Mouse (Mus musculus): ENCODE measurements around the gene Ip6k3. TPM values are rescaled to one million over a fixed set of nuclear protein-coding genes. Genes with fewer than 3 reads are reported as not detected.

The Ip6k3 gene
- polyA plus RNA-seq, 1 experiment = not detected

DNA sequence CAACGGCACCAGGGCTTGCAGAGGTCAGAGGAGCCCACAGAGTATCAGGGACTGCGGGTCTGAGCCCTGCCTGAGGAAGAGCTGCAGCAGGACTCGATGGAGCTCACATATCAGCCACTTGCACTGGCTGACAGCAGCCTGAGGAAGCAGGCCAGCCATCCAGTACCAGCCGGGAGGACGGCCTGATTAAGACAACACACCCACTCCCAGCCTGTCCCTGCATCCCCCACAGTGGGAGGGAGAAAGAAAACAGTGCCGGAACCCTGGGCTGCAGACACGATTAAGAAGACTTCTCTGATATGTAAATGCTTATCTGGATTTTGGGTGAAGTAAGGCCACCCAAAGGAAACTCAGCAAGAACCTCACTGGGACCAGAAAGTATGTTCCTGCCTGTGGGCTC is 32.3 kb upstream of the Ip6k3 start:
- TF ChIP-seq CTCF (IDR thresholded peaks at IDR 0.05; ENCODE audit: borderline replicate concordance, insufficient read depth, low read length) (no peak), POLR2A (IDR thresholded peaks at IDR 0.05; ENCODE audit: low read depth, low read length) (no peak)
- Histone ChIP-seq H3K4me3 (ENCODE audit: insufficient read depth, low read length) (no peak overlapping the region), H3K27ac (ENCODE audit: insufficient read depth, low read length) (no peak overlapping the region), H3K4me1 (ENCODE audit: control insufficient read depth, insufficient read depth, low read length) (peaks cover 9% of the 10 kb centered on the region)

DNA sequence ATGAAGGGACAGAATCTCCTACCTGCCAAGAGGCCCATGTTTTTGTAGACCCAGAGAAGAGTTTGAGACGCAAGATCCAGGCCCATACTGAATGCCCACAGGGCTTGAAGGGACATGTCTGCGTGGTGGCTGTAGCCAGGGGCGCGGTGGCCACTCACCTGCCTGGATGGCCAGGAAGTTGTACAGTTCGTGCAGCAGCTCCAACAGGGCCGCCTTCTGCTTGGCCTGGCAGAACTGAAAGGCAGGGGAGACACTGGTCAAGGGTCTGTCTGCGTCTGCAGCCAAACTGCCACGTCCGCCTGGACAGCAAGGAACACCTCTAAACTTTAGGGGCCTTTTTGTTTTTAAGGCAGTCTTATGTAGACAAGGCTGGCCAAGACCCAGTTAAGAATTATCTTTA is 31.6 kb upstream of the Ip6k3 start:
- H3K4me1 ChIP-seq (ENCODE audit: control insufficient read depth, insufficient read depth, low read length) = peaks cover 6% of the 10 kb centered on the region
- no peak overlapping the region for H3K4me3 ChIP-seq (ENCODE audit: insufficient read depth, low read length)
- no peak overlapping the region for H3K27ac ChIP-seq (ENCODE audit: insufficient read depth, low read length)

DNA sequence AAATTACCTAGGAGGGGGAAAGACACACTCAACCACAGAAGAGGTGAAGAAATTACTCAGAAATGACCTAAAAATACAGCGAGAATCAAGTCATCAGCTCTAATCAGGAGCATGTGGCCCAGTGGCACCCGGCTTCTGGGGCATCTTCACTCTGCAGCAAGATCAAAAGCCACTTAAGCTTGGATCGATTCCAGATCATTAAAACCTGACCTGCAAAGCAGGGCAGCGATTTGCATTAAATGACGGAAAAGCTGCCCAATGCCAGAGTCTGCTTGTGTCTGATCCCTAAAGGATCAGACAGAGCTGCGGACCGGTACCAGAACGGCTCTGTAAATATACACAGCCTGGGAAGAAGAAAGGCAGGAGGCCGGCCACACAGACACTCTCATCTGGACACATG is 28.6 kb upstream of the Ip6k3 start:
- H3K4me3 ChIP-seq (ENCODE audit: insufficient read depth, low read length) = no peak overlapping the region
- no peak for TF ChIP-seq POLR2A (IDR thresholded peaks at IDR 0.05; ENCODE audit: low read depth, low read length)
- H3K4me1 ChIP-seq (ENCODE audit: control insufficient read depth, insufficient read depth, low read length) = peaks cover 4% of the 10 kb centered on the region; the same call in 1 of the 2 replicates
- no peak overlapping the region for H3K27ac ChIP-seq (ENCODE audit: insufficient read depth, low read length)

More for the DNA sequence above, 31.6 kb upstream of the Ip6k3 start:
- TF ChIP-seq CTCF (IDR thresholded peaks at IDR 0.05; ENCODE audit: borderline replicate concordance, insufficient read depth, low read length) (no peak), POLR2A (IDR thresholded peaks at IDR 0.05; ENCODE audit: low read depth, low read length) (no peak)

DNA sequence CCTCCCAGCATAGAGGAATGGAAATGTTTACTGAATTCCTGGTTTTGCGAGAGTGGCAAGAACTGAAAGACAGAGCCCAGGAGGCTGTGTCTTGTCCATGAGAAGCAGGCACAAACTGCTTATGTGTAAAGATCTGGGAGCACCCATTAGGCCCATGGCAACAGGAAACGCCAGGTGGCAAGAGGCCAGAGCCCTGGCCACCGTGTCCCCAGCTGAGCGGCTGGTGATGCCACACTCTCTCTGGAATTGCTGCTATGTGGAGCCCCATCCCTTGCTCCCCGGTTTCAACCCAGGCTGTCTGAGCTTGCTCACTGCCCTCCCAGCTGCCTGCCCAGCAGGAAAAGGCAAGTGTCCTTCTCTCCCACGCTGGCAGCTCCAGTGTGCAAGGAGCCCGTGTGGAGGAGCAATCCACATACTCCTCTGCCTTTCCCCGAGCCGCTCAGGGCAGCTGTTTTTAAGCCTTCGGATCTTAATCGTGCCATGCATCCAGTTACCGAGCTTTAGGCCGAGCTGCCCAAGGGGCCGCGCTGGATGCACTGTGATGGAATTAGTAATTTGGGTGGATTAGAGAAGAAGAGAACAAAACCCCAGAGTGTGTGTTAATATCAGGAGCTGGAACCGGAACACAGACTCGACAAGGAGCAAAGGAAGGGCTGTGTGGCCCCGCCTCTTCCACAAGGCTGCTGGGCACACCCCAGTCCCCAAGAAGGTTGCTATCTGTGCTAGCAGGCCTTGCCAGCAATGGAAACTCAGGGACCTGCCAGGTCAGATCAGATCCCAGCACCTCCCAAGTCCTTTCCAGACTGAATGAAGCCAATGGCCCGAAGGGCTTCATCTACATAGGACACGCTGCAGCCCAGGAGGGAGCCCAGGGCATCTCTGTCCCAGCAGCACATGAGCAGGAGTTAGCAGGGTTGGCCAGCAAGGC is 26.9 kb upstream of the Ip6k3 start:
- H3K27ac ChIP-seq (ENCODE audit: insufficient read depth, low read length) = no peak overlapping the region
- TF ChIP-seq POLR2A (IDR thresholded peaks at IDR 0.05; ENCODE audit: low read depth, low read length) (no peak), CTCF (IDR thresholded peaks at IDR 0.05; ENCODE audit: borderline replicate concordance, insufficient read depth, low read length) (no peak)
- no peaks in the 10 kb centered on the region for H3K4me1 ChIP-seq (ENCODE audit: control insufficient read depth, insufficient read depth, low read length)

DNA sequence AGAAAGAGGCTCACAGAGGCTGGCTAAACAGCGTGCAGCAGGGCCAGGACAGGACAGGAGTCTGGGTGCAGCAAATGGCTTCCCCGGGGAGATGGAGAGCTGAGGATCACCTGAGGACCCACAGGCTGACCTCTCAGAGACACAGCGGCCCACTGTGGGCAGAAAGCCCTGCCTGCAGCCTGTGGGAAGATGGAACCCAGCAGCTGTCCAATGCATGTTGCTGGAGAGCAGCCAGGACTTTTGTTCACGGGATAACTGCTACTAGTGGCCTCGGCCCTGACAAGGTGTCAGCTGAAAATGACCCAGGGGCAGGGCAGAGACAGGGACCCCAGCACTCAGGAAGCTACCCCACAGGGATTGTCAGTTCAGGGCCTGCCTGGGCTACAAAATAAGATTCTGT is 24.2 kb upstream of the Ip6k3 start:
- H3K27ac ChIP-seq (ENCODE audit: insufficient read depth, low read length) = no peak overlapping the region
- no peak overlapping the region for H3K4me3 ChIP-seq (ENCODE audit: insufficient read depth, low read length)
- TF ChIP-seq POLR2A (IDR thresholded peaks at IDR 0.05; ENCODE audit: low read depth, low read length) (no peak), CTCF (IDR thresholded peaks at IDR 0.05; ENCODE audit: borderline replicate concordance, insufficient read depth, low read length) (no peak)
- no peaks in the 10 kb centered on the region for H3K4me1 ChIP-seq (ENCODE audit: control insufficient read depth, insufficient read depth, low read length)

More for the DNA sequence above, 26.9 kb upstream of the Ip6k3 start:
- H3K4me3 ChIP-seq (ENCODE audit: insufficient read depth, low read length) = no peak overlapping the region

DNA sequence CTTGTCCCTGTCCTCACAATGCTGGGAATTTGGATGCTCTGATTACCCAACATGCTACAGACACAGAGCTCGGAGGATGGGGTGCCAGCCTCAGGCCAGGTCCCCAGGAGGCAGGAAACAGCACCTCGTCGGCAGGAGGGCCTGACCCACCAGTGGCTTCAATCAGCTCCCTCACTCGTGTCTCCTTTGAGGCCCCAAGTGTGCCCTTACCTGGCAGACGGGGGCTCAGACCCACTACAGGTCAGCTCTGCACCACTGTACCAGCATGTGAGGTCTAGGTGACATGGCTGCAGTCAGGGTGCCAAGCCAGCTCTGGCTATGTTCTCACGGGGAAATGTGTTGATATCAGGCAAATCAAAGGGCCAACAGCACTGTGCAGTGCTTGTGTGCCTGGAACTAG is 23.6 kb upstream of the Ip6k3 start:
- Histone ChIP-seq H3K4me1 (ENCODE audit: control insufficient read depth, insufficient read depth, low read length) (no peaks in the 10 kb centered on the region), H3K4me3 (ENCODE audit: insufficient read depth, low read length) (no peak overlapping the region), H3K27ac (ENCODE audit: insufficient read depth, low read length) (no peak overlapping the region)
- TF ChIP-seq CTCF (IDR thresholded peaks at IDR 0.05; ENCODE audit: borderline replicate concordance, insufficient read depth, low read length) = no peak
- no peak for TF ChIP-seq POLR2A (IDR thresholded peaks at IDR 0.05; ENCODE audit: low read depth, low read length)

DNA sequence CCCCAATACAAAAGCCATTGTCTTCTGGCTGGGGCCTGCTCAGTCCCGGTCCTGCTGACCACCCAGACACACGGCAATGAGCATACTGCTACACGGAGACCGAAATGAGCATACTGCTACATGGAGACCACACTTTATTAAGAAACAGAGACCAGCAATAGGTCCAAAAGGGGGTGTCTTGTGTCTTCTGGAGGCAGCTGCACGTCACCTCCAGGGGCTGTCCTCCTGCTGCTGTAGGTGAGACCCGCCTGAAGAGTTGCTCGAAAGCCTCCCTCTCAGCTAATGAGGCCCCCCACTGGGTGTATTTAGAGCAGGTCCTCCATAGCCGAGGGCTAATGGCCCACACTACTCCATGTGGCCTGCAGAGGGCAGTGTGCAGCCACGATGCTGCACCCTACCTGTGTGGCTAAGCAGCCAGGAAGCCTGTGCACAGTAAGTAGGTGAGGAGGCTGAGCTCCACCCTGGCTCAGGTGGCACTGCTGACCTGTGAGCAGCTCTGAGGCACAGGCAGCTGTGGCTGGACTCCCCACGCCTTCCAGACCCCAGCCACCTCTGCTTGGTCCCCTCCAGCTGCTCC is 22.1 kb upstream of the Ip6k3 start:
- Histone ChIP-seq H3K4me1 (ENCODE audit: control insufficient read depth, insufficient read depth, low read length) (no peaks in the 10 kb centered on the region), H3K27ac (ENCODE audit: insufficient read depth, low read length) (no peak overlapping the region), H3K4me3 (ENCODE audit: insufficient read depth, low read length) (no peak overlapping the region)
- no peak for TF ChIP-seq POLR2A (IDR thresholded peaks at IDR 0.05; ENCODE audit: low read depth, low read length)
- peak; percentile 99 for TF ChIP-seq CTCF (IDR thresholded peaks at IDR 0.05; ENCODE audit: borderline replicate concordance, insufficient read depth, low read length)

DNA sequence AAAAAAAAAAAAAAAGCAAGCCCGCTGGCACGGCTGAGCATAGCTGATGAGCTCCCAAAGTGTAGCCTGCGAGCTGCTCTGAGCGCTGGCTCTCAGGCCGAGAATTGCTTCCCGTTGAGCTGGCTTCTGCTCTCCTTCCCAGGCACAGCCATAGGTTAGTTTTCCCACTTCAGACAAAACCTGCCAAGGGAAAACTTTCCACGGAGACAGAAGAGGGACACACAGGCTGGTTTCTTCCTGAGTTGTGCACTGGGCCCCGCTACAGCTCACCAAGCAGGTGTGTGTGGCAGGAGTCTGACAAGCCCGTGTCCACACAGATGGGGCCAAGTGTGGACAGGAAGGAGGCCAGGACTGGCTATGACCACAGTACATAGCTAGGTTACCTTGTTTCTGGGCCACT is 21.3 kb upstream of the Ip6k3 start:
- Histone ChIP-seq H3K27ac (ENCODE audit: insufficient read depth, low read length) (no peak overlapping the region), H3K4me1 (ENCODE audit: control insufficient read depth, insufficient read depth, low read length) (no peaks in the 10 kb centered on the region), H3K4me3 (ENCODE audit: insufficient read depth, low read length) (no peak overlapping the region)
- no peak for TF ChIP-seq CTCF (IDR thresholded peaks at IDR 0.05; ENCODE audit: borderline replicate concordance, insufficient read depth, low read length)
- TF ChIP-seq POLR2A (IDR thresholded peaks at IDR 0.05; ENCODE audit: low read depth, low read length) = no peak

DNA sequence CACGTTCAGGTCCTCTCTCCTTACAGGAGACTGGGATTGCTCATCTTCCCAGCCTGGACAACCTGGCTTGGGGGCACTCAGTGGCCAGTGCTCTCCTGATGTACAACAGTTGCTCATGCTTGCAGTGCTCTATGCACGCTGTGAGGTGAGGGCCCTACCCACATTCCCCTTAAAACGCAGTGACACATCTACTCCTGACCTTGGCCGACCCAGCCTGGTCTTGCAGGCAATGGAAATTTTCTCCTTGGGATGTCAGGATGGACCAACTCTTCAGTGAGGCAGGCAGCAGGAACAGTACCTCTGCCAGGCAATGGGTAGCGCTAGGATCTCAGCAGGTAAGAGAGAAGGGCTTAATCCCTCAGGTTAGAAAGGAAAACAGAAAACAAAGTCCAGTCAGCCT is 19.5 kb upstream of the Ip6k3 start:
- no peak overlapping the region for H3K4me3 ChIP-seq (ENCODE audit: insufficient read depth, low read length)
- no peak for TF ChIP-seq CTCF (IDR thresholded peaks at IDR 0.05; ENCODE audit: borderline replicate concordance, insufficient read depth, low read length)
- TF ChIP-seq POLR2A (IDR thresholded peaks at IDR 0.05; ENCODE audit: low read depth, low read length) = no peak
- no peak overlapping the region for H3K27ac ChIP-seq (ENCODE audit: insufficient read depth, low read length)
- H3K4me1 ChIP-seq (ENCODE audit: control insufficient read depth, insufficient read depth, low read length) = no peaks in the 10 kb centered on the region

DNA sequence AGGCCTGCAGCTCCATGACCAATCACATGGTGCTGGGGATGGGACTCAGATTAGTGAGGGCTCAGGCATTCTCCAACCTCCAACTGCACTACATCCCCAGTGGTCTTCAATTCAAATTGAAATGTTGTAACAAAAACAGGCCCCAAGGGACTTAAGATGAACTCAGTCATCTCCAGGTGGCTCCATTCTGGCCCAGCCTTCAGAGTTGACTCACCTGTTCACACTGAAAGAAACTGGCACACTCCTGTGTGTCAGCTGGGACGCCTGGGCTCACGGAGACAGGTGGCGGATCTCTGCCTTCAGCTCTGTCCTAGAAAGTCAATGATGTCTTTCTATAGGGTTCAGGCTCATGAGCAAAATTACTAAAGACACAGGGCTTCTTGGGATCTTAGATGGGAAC is 18.5 kb upstream of the Ip6k3 start:
- Histone ChIP-seq H3K4me3 (ENCODE audit: insufficient read depth, low read length) (no peak overlapping the region), H3K4me1 (ENCODE audit: control insufficient read depth, insufficient read depth, low read length) (no peaks in the 10 kb centered on the region), H3K27ac (ENCODE audit: insufficient read depth, low read length) (no peak overlapping the region)
- TF ChIP-seq CTCF (IDR thresholded peaks at IDR 0.05; ENCODE audit: borderline replicate concordance, insufficient read depth, low read length) = no peak
- TF ChIP-seq POLR2A (IDR thresholded peaks at IDR 0.05; ENCODE audit: low read depth, low read length) = no peak
